Mouse (Mus musculus) myocyte (in vitro differentiated cells): ENCODE measurements around the gene Hspb7. TPM values are rescaled to one million over a fixed set of nuclear protein-coding genes. Genes with fewer than 3 reads are reported as not detected.
A peak's percentile ranks its signal among the peaks of the same experiment; 100 is the strongest.

ENCODE experiments used
- H3K27me3 ChIP-seq: one replicate; pipeline ENCODE4 v1.6.1; 2011; ENCODE audit not compliant: control insufficient read depth, insufficient read depth, insufficient read length
- H3K36me3 ChIP-seq: one replicate; pipeline ENCODE4 v1.6.1; 2011; ENCODE audit not compliant: control insufficient read depth, insufficient read depth
- H3K4me2 ChIP-seq: one replicate; pipeline ENCODE4 v1.6.1; 2011; ENCODE audit warnings: low read depth, control low read depth
- H3K4me3 ChIP-seq: one replicate; pipeline ENCODE4 v1.5.1; 2011; ENCODE audit warnings: mild to moderate bottlenecking, control low read depth, moderate library complexity
- H3K79me2 ChIP-seq: one replicate; pipeline ENCODE4 v1.6.1; 2011; ENCODE audit not compliant: control insufficient read depth, insufficient read depth
- H3ac ChIP-seq: one replicate; pipeline ENCODE4 v1.6.1; 2011; ENCODE audit not compliant: control insufficient read depth, insufficient read length
- CEBPB ChIP-seq: IDR thresholded peaks from 2 replicates; pipeline ENCODE4 v1.6.1; 2011; ENCODE audit warnings: mild to moderate bottlenecking, moderate library complexity; ENCODE audit not compliant: poor library complexity, insufficient read depth, severe bottlenecking
- E2F4 ChIP-seq: IDR thresholded peaks from one replicate; pipeline ENCODE4 v1.6.1; 2011; ENCODE audit warnings: mild to moderate bottlenecking, control low read depth, moderate library complexity; ENCODE audit not compliant: insufficient read depth
- MAX ChIP-seq: IDR thresholded peaks from one replicate; pipeline ENCODE4 v1.6.1; 2011; ENCODE audit warnings: low read depth, mild to moderate bottlenecking, control low read depth
- MYOD1 ChIP-seq, 3 experiments: IDR thresholded peaks; one replicate each; pipeline ENCODE4 v1.6.1; 2011; ENCODE audit warnings: control low read depth in 2 of 3, low read depth in 2 of 3, mild to moderate bottlenecking in 2 of 3, moderate library complexity in 1 of 3; ENCODE audit not compliant: insufficient read length in 2 of 3, control insufficient read depth in 1 of 3
- MYOG ChIP-seq, 3 experiments: IDR thresholded peaks; one replicate each; pipeline ENCODE4 v1.6.1; 2011; ENCODE audit warnings: control low read depth in 2 of 3, low read depth in 2 of 3, mild to moderate bottlenecking in 2 of 3; ENCODE audit not compliant: insufficient read length in 2 of 3, control insufficient read depth in 1 of 3, insufficient read depth in 1 of 3
- POLR2A ChIP-seq: IDR thresholded peaks from one replicate; pipeline ENCODE4 v1.6.1; 2011; ENCODE audit warnings: low read depth, mild to moderate bottlenecking, control low read depth, moderate library complexity; ENCODE audit not compliant: insufficient read length
- POLR2AphosphoS2 ChIP-seq: IDR thresholded peaks from one replicate; pipeline ENCODE4 v1.6.1; 2011; ENCODE audit warnings: low read depth, control low read depth; ENCODE audit not compliant: insufficient read length
- REST ChIP-seq: IDR thresholded peaks from one replicate; pipeline ENCODE4 v1.6.1; 2011; ENCODE audit warnings: mild to moderate bottlenecking, control low read depth, moderate library complexity; ENCODE audit not compliant: insufficient read depth, insufficient read length
- SRF ChIP-seq: IDR thresholded peaks from one replicate; pipeline ENCODE4 v1.6.1; 2011; ENCODE audit warnings: low read depth; ENCODE audit not compliant: control insufficient read depth, insufficient read length
- TCF12 ChIP-seq: IDR thresholded peaks from one replicate; pipeline ENCODE4 v1.6.1; 2011; ENCODE audit warnings: mild to moderate bottlenecking, control low read depth; ENCODE audit not compliant: poor library complexity, insufficient read depth, severe bottlenecking
- TCF3 ChIP-seq: IDR thresholded peaks from one replicate; pipeline ENCODE4 v1.6.1; 2011; ENCODE audit warnings: low read depth, control low read depth; ENCODE audit not compliant: insufficient read length
- USF1 ChIP-seq: IDR thresholded peaks from one replicate; pipeline ENCODE4 v1.6.1; 2011; ENCODE audit warnings: low read depth, mild to moderate bottlenecking, control low read depth, moderate library complexity
- polyA plus RNA-seq: library from polyadenylated mRNA; unstranded; fragments of >200 nt; fragmentation: generic; extraction: Trizol; gene quantifications from one replicate; pipeline ENCODE4 v1.2.1, GENCODE M21; 2012; ENCODE audit warnings: missing spikeins

Gene Hspb7
- polyA plus RNA-seq, 1 experiment, result 31.1 TPM

DNA sequence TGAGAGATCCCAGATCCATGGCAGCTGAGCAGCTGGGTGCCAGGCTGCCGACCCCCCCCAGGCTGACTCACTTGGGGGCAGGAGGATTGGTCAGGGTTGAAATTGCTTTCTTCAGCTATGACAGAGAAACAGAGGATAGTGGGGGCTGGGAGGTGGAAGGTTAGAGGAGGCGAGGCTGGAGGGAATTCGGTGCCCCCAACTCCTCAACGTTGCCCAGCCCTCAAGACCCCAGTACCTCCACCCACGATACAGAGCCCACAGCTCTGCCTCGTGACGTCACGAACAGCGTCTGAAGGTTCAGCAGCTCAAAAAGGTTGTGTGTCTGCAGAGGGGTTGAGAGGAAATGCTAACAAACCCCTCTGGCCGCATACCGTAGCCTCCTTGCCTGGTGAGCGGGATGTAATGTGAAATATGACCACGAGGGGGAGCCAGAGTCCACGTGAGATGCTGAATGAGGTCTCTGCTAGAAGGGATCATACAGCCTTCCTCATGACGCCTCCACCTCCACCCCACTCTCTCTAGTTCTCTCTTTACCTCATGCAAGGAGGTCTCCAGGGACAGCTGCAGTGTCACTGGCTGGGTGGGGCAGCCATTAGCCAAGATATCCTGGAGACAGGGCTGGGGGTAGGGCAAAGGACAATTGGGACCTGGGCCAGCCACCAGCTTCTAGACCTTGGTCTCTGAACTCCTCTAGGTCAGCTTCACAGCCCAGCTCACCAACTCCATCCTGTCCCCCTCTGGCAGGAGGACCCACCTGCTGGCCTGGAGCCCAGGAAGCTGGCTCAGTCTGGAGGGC is 15.9 kb upstream of the Hspb7 start:
- Histone ChIP-seq H3K36me3 (no peaks in the 10 kb centered on the region), H3K4me3 (no peak overlapping the region), H3ac (no peak overlapping the region), H3K79me2 (no peaks in the 10 kb centered on the region), H3K4me2 (peak overlapping the region; percentile 63), H3K27me3 (no peaks in the 10 kb centered on the region)
- TF ChIP-seq SRF (no peak), MYOG (IDR thresholded peaks at IDR 0.05; ENCODE audit: control insufficient read depth in 1 of 3, insufficient read depth in 1 of 3, insufficient read length in 2 of 3, low read depth in 2 of 3) (peak in 1 of 3 experiments; percentile 80), E2F4 (no peak), MYOD1 (IDR thresholded peaks at IDR 0.05; ENCODE audit: control insufficient read depth in 1 of 3, insufficient read length in 2 of 3, low read depth in 2 of 3) (peak in 2 of 3 experiments; percentile 22 to 80), USF1 (no peak)

DNA sequence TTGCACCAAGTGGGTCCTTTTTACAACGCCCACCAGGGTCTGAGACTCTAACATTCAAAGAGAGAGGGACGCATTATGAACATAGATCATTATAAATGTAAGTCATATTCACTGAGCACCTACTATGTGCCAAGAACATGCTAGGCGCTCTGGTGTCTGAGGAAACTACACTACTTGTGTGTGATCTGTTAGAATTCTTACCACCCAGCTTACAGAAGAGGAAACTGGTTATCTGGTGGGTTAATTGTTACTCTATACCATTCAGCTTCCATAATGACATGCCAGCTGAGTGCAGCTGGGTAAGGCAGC is 15.3 kb upstream of the Hspb7 start:
- Histone ChIP-seq H3K4me3 (no peak overlapping the region), H3K36me3 (no peaks in the 10 kb centered on the region), H3ac (no peak overlapping the region), H3K4me2 (no peak overlapping the region), H3K27me3 (no peaks in the 10 kb centered on the region), H3K79me2 (no peaks in the 10 kb centered on the region)
- TF ChIP-seq E2F4 (no peak), CEBPB (no peak), SRF (no peak), USF1 (no peak), TCF12 (no peak), REST (no peak), POLR2A (no peak), POLR2AphosphoS2 (no peak), TCF3 (no peak), MYOG (IDR thresholded peaks at IDR 0.05; ENCODE audit: control insufficient read depth in 1 of 3, insufficient read depth in 1 of 3, insufficient read length in 2 of 3, low read depth in 2 of 3) (no peak), MYOD1 (IDR thresholded peaks at IDR 0.05; ENCODE audit: control insufficient read depth in 1 of 3, insufficient read length in 2 of 3, low read depth in 2 of 3) (no peak), MAX (no peak)

- H3K4me2 ChIP-seq, result peak overlapping the region; percentile 58
- H3K79me2 ChIP-seq, result no peaks in the 10 kb centered on the region
- no peaks in the 10 kb centered on the region for H3K27me3 ChIP-seq
- no peak overlapping the region for H3K4me3 ChIP-seq
- H3ac ChIP-seq, result no peak overlapping the region
- no peak for TF ChIP-seq MYOG (IDR thresholded peaks at IDR 0.05; ENCODE audit: control insufficient read depth in 1 of 3, insufficient read depth in 1 of 3, insufficient read length in 2 of 3, low read depth in 2 of 3)
- TF ChIP-seq MYOD1 (IDR thresholded peaks at IDR 0.05; ENCODE audit: control insufficient read depth in 1 of 3, insufficient read length in 2 of 3, low read depth in 2 of 3), result no peak
- TF ChIP-seq POLR2A, result no peak
- TF ChIP-seq E2F4, result no peak
- TF ChIP-seq TCF3, result no peak
- TF ChIP-seq TCF12, result no peak
- TF ChIP-seq POLR2AphosphoS2, result no peak
- H3K36me3 ChIP-seq, result no peaks in the 10 kb centered on the region
Measured at GRCm38 (mm10) chr4:141406516-141407299, 13.9 kb upstream of the Hspb7 start.

DNA sequence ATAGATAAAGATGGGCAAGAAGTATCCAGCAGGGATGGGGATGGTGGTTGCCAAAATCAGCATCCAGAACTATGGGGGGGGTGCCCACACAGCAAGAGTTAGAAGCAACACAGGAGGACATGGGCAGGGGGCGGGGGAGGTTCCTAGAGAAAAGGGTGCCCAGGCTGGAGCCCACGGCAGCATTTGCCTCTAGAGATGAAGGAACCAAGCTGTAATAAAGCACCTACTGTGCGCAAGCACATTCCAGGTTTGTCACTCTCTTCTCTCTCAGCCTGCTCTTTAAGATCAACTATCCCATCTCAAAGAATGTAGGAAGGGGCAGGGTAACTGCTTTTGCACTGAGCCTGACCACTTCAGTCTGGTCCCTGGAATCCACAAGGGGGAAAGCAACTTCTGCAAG is 12.0 kb upstream of the Hspb7 start:
- Histone ChIP-seq H3K36me3 (no peaks in the 10 kb centered on the region), H3K79me2 (no peaks in the 10 kb centered on the region), H3ac (no peak overlapping the region), H3K4me2 (no peak overlapping the region), H3K4me3 (no peak overlapping the region), H3K27me3 (no peaks in the 10 kb centered on the region)
- TF ChIP-seq REST, result no peak
- no peak for TF ChIP-seq MAX
- no peak for TF ChIP-seq POLR2A
- TF ChIP-seq SRF, result no peak
- TF ChIP-seq MYOG (IDR thresholded peaks at IDR 0.05; ENCODE audit: control insufficient read depth in 1 of 3, insufficient read depth in 1 of 3, insufficient read length in 2 of 3, low read depth in 2 of 3), result no peak
- no peak for TF ChIP-seq POLR2AphosphoS2
- TF ChIP-seq CEBPB, result no peak
- TF ChIP-seq USF1, result no peak
- no peak for TF ChIP-seq TCF12
- no peak for TF ChIP-seq TCF3
- TF ChIP-seq E2F4, result no peak
- TF ChIP-seq MYOD1 (IDR thresholded peaks at IDR 0.05; ENCODE audit: control insufficient read depth in 1 of 3, insufficient read length in 2 of 3, low read depth in 2 of 3), result no peak
